Comparison of ENCODE assay signal across 10 mouse cellular contexts in the genomic region with DNA sequence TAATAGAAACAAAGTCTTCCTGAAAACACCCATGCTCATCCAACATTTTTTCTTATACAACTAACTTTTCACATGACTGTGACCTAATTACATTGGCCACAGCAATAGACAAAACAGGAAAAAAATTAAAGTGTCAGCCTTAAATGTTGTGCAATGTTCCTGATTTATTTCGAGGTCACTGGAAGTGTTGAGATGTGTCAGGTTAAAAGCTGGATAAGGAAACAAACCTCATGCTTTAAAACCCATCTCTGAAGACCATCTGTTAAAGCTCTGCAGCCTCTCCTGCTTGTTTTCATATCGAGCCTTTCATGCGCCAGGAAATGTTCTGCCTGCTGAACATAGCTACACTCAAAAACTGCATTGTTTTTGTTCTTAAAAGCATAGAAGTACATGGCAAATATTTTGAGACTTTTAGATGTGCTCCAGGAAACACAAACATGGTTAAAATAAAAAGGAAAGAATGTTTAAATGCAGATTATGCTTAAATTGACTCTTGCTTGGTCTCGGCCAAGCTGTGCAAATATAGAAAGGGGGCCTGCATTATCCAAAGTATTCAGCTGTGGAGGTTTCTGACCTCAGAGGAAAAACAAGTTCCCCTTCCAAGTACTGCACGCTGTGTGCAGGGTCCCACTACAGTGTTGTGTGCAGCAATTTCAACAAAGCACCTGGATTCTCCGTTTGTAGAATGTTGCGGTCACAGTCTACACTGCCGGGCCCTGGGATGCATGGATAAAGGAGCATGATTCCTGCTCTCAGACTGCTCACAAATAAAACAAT.
DNase-seq lines count a peak whose midpoint lies in the region; ATAC-seq lines count a peak whose summit lies in the region.
"Had no signal": no experiment of that assay in that cellular context is flagged by ENCODE, and none has a peak within 500 bp of the region (broad histone marks: within the 10 kb centered on the region; RNA-seq: fewer than 3 reads in every experiment).

No protein-coding gene starts in this region.

- no peak for ATAC-seq in heart, embryonic 12.5 days (ENCODE audit: insufficient number of reproducible peaks, low FRiP score)
- peak; percentile 54; the same call in 1 of the 2 replicates for ATAC-seq in embryonic facial prominence, embryonic 15.5 days (ENCODE audit: insufficient number of reproducible peaks, low FRiP score, low TSS enrichment, low read depth)
- no peak for ATAC-seq in limb, embryonic 15.5 days (ENCODE audit: insufficient number of reproducible peaks, low FRiP score, low TSS enrichment, low read depth)

- H3K4me3 ChIP-seq in heart, embryonic 12.5 days, result no peak overlapping the region
- no peak overlapping the region for H3K4me3 ChIP-seq in embryonic facial prominence, embryonic 15.5 days (replicated peaks)
- no peak overlapping the region for H3K4me3 ChIP-seq in limb, embryonic 15.5 days
- H3K4me3 ChIP-seq: forebrain, embryonic 10.5 days; megakaryocyte, embryonic 14.5 days had no signal

- H3K27me3 ChIP-seq in heart, embryonic 12.5 days (replicated peaks), result no peaks in the 10 kb centered on the region
- H3K27me3 ChIP-seq in embryonic facial prominence, embryonic 15.5 days, result no peaks in the 10 kb centered on the region
- no peaks in the 10 kb centered on the region for H3K27me3 ChIP-seq in limb, embryonic 15.5 days
- H3K27me3 ChIP-seq: megakaryocyte, embryonic 14.5 days had no signal

- intact Hi-C loops in heart, postnatal 25 days (cut with DNase I), result no loop called here

- peaks cover 24% of the 10 kb centered on the region for H3K4me1 ChIP-seq in heart, embryonic 12.5 days (replicated peaks)
- H3K4me1 ChIP-seq in embryonic facial prominence, embryonic 15.5 days, result no peaks in the 10 kb centered on the region
- H3K4me1 ChIP-seq in limb, embryonic 15.5 days, result peaks cover 5% of the 10 kb centered on the region; the same call in 1 of the 2 replicates
- H3K4me1 ChIP-seq: forebrain, embryonic 10.5 days; megakaryocyte, embryonic 14.5 days had no signal

- H3K9ac ChIP-seq in heart, embryonic 12.5 days, result no peak overlapping the region
- no peak overlapping the region for H3K9ac ChIP-seq in embryonic facial prominence, embryonic 15.5 days
- no peak overlapping the region for H3K9ac ChIP-seq in limb, embryonic 15.5 days

- WGBS in heart, embryonic 12.5 days, result 49% methylated on average over 8 of the region's 8 CpGs
- 45% methylated on average over 8 of the region's 8 CpGs for WGBS in embryonic facial prominence, embryonic 15.5 days
- WGBS in limb, embryonic 15.5 days, result 50% methylated on average over 8 of the region's 8 CpGs

- 0 out of 2 replicates have a peak overlapping the region, but pooled peaks have one; percentile 43 for H3K27ac ChIP-seq in heart, embryonic 12.5 days (ENCODE audit: poor library complexity, severe bottlenecking)
- peak overlapping the region; percentile 48; the same call in 1 of the 2 replicates for H3K27ac ChIP-seq in embryonic facial prominence, embryonic 15.5 days (replicated peaks)
- H3K27ac ChIP-seq in limb, embryonic 15.5 days, result peak overlapping the region; percentile 24; the same call in 1 of the 2 replicates
- H3K27ac ChIP-seq: forebrain, embryonic 10.5 days had no signal

- no peaks in the 10 kb centered on the region for H3K9me3 ChIP-seq in heart, embryonic 12.5 days (replicated peaks)
- no peaks in the 10 kb centered on the region for H3K9me3 ChIP-seq in embryonic facial prominence, embryonic 15.5 days (replicated peaks)
- H3K9me3 ChIP-seq in limb, embryonic 15.5 days, result no peaks in the 10 kb centered on the region
- H3K9me3 ChIP-seq: forebrain, embryonic 10.5 days; megakaryocyte, embryonic 14.5 days had no signal

- DNase-seq in heart, postnatal 25 days (ENCODE audit: low spot score), result no peak
- DNase-seq in Muller cell, postnatal 12 days (ENCODE audit: inconsistent ontology term), result peak; percentile 29
- DNase-seq in spleen, adult 18-20 months, result no peak
- DNase-seq in c-Kit-positive CD71-positive TER-119-positive erythroid progenitor cells, embryonic 14.5 days (ENCODE audit: low spot score), result no peak
- DNase-seq in right cerebral cortex, postnatal 36 days (ENCODE audit: low spot score in 2 of 2), result no peak

- no peaks in the 10 kb centered on the region for H3K36me3 ChIP-seq in heart, embryonic 12.5 days
- no peaks in the 10 kb centered on the region for H3K36me3 ChIP-seq in embryonic facial prominence, embryonic 15.5 days
- H3K36me3 ChIP-seq in limb, embryonic 15.5 days, result no peaks in the 10 kb centered on the region
- H3K36me3 ChIP-seq: forebrain, embryonic 10.5 days had no signal

- no peak overlapping the region for H3K4me2 ChIP-seq in heart, embryonic 12.5 days
- no peak overlapping the region for H3K4me2 ChIP-seq in embryonic facial prominence, embryonic 15.5 days (replicated peaks)
- no peak overlapping the region for H3K4me2 ChIP-seq in limb, embryonic 15.5 days
